Mouse (Mus musculus) layer of hippocampus, adult 2 months (tissue): Measurements from ENCODE around the gene Ryr1. TPM values are rescaled to one million over a fixed set of nuclear protein-coding genes. Genes with fewer than 3 reads are reported as not detected.
A peak's percentile ranks its signal among the peaks of the same experiment; 100 is the strongest.

Source experiments
- DNase-seq, 2 experiments: peaks; one replicate each; pipeline ENCODE4 v3.0.0; 2022; ENCODE audit warnings: low spot score in 2 of 2
- H3K27ac ChIP-seq: fragments of 200-600 bp; 2 replicates; pipeline ENCODE4 v1.8.1; 2022
- H3K4me3 ChIP-seq: fragments of 200-600 bp; 2 replicates; pipeline ENCODE4 v1.8.1; 2022; ENCODE audit warnings: mild to moderate bottlenecking
- CTCF ChIP-seq: fragments of 200-600 bp; conservative IDR thresholded peaks from 2 replicates; pipeline ENCODE4 v1.8.1; 2022; ENCODE audit warnings: antibody characterized with exemption, mild to moderate bottlenecking, moderate library complexity
- total RNA-seq, 2 experiments: library from RNA; stranded (reverse); gene quantifications; 2 replicates each; pipeline ENCODE4 v1.2.3; 2021

Gene Ryr1
- total RNA-seq, 2 experiments from 2014 or later: 19.6 to 23.3 TPM

DNA sequence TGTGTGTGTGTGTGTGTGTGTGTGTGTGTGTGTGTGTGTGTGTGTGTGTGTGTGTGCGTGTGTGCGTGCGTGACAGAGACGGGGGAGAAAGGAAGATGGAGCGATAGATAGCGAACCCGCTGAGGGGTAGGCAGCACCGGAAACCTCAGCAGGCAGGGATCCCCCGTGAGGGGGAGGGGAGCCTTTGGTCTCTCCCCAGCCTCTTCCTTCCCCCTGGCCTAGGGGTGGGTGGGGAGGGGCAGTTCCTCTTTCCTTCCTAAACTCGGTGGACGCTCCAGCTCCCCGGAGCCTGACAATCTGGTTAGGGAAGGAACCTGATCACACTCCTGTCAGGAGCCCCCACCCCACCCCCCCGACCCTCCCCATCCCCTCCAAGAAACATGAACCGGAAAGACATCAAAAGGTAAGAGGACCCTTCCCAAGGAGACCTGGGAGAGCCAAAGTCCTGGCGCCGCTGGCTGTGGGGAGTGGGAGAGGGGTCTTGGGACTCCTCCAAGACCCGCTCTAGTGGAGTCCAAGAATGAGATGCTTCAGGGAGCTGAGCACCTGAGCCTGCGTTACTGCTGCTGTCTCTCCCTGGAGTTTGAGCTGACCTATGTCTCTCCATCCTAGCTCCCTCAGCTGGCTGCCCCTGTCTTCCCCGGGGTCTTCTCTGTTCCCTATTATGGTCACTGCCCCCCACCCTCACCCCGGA lies 9.9 kb upstream of the Ryr1 start, which contains the start of gene Rasgrp4:
Gene Rasgrp4 (plus strand): TSS at position 159 of the 694 bp plus-strand sequence.
- no peak for DNase-seq
- Histone ChIP-seq H3K4me3 (no peak within 1 kb of the TSS; the same call in 1 of the 2 replicates), H3K27ac (no peak within 1 kb of the TSS)
- TF ChIP-seq CTCF: no peak

GRCm38 (mm10) chr7:29134230-29134629 lies 9.3 kb upstream of the Ryr1 start:
- no peak for TF ChIP-seq CTCF
- no peak for DNase-seq
- H3K4me3 ChIP-seq: no peak overlapping the region
- no peak overlapping the region for H3K27ac ChIP-seq

DNA sequence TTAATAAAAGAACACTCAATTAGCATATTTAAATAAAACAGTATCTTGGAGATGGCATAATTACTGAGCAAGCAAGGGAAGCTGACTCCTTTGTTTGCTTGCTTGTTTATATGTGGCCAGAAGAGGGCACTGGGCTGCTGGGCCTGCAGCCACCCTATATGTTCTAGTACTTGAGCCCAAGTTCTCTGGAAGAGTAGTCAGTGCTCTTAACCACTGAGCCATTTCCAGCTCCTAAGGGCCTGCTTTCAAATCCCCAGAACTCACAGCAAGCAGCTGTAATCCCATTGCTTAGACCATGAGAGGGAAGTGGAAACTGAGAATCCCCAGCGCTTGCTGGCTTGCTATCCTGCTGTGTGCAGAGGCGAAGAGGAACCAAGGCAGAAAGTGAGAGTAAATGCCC lies 3.7 kb upstream of the Ryr1 start:
- peak; percentile 71 for TF ChIP-seq CTCF
- DNase-seq: no peak
- Histone ChIP-seq H3K4me3 (no peak overlapping the region), H3K27ac (no peak overlapping the region)

- H3K27ac ChIP-seq: no peak overlapping the region
- no peak overlapping the region for H3K4me3 ChIP-seq
- peak in 1 of 2 experiments; percentile 53 for DNase-seq
Measured at GRCm38 (mm10) chr7:29126173-29126915, 1.4 kb upstream of the Ryr1 start.

DNA sequence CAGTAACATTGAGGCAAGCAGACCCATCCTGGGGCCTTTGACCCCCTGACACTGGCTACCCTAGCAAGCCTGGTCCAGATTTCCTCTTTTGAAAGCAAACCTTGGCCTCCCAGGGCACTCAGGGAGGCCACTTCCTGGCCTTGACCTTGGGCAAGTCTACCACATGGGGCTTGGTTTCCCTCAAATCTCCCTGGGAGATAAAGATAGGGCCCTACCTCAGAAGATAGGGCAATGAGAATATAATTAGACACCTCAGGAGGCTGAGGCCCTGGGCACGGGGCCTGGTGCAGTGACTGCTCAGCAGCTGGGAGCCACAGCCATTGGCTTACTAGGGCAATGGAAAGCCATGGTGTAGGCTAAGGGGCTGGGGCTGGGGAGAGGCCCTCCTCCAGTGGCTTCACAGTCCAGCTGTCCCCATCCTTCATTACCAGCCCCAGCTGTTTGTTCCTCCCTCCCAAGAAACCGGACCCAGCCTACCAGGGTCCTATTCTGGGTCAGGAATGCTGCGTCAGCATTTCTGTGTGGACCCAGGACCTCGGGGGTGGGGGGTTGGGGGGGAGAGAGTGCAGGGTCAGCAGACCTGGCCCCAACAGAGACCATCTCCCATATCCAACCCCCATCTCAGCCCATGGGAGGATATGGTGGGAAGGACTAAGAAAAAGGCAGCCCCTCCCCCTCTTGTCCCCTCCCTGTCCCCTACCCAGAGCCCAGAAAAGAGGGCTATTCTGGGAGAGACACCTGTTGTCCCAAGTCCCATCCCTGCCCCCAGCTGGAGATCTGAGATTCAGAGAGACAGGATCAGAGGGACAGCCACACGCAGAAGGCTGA lies 1.2 kb downstream of the Ryr1 start:
- Histone ChIP-seq H3K27ac (no peak overlapping the region), H3K4me3 (no peak overlapping the region)
- DNase-seq: no peak
- TF ChIP-seq CTCF: no peak

More at GRCm38 (mm10) chr7:29126173-29126915, 1.4 kb upstream of the Ryr1 start:
- peak; percentile 81 for TF ChIP-seq CTCF

GRCm38 (mm10) chr7:29122821-29123220 lies 2.2 kb downstream of the Ryr1 start:
- H3K4me3 ChIP-seq: no peak overlapping the region
- no peak for DNase-seq
- no peak overlapping the region for H3K27ac ChIP-seq
- no peak for TF ChIP-seq CTCF

DNA sequence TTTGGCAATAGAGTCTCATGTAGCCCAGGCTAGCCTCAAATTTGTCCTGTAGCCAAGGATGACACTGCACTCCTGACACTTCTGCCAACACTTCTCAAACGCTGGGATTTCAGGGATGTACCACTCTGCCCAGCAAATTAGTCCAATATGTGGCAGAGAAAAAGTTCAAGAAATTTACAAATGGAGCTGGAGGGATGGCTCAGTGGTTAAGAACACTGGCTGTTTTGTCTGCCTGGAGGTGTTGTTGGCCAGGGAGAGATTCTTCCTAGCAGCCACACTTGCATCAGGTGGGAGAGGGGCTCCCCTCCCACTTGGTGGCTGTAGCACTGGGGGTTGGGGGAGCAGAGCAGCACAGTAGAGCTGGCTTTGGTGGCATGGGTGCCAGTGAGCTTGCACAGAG lies 5.5 kb downstream of the Ryr1 start:
- DNase-seq: no peak
- no peak for TF ChIP-seq CTCF
- Histone ChIP-seq H3K27ac (no peak overlapping the region), H3K4me3 (no peak overlapping the region)

- Histone ChIP-seq H3K27ac (no peak overlapping the region), H3K4me3 (no peak overlapping the region)
- no peak for DNase-seq
- no peak for TF ChIP-seq CTCF
Measured at GRCm38 (mm10) chr7:29118142-29118851, 6.7 kb downstream of the Ryr1 start.

DNA sequence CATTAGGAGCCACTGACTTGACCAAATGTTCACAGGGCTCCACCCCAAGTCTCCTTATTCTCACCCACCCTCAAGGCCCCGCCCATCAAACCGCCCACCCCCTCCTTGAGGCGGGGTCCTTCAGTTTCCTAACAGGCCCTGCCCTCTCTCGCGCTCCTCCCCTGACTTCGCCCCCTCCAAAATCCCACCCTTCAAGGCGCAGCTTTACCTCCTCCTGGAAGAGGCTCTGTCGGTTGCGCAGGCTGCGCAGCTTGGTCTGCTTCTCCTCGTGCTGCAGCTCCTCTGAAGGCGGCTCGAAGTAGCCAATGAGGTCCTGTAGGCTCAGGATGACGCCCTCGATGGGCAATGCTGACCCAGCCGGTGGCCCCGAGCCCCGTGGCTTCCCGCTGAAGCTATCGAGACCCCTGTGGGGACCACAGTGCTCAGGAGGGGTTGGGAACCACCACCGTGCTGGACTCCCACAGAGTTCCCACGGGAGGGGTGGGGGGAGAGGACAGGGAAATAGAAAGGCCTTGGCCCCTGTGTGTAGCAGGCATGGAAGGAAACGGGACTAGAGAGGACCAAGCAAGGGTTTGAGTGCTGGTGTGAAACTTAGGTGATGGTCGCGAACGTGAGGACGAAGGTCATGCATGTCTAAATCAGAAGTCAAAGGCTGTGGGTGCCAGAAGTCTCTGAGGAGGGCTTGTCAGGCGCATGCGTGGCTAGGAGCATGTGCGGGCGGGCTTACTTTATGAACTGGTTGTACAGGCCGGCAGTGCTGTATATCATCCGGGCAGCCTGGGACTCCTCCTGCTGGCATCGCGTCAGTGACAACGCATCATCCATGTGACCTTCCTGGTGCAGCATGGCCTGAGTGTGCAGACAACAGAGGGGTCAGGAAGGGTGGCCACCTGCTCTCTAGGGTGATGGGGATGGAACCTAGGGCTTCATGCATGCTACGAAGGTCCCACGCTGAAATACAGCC lies 15.7 kb downstream of the Ryr1 start:
- Histone ChIP-seq H3K27ac (no peak overlapping the region), H3K4me3 (peak overlapping the region; percentile 42)
- no peak for TF ChIP-seq CTCF
- peak; percentile 26 to 34 for DNase-seq

DNA sequence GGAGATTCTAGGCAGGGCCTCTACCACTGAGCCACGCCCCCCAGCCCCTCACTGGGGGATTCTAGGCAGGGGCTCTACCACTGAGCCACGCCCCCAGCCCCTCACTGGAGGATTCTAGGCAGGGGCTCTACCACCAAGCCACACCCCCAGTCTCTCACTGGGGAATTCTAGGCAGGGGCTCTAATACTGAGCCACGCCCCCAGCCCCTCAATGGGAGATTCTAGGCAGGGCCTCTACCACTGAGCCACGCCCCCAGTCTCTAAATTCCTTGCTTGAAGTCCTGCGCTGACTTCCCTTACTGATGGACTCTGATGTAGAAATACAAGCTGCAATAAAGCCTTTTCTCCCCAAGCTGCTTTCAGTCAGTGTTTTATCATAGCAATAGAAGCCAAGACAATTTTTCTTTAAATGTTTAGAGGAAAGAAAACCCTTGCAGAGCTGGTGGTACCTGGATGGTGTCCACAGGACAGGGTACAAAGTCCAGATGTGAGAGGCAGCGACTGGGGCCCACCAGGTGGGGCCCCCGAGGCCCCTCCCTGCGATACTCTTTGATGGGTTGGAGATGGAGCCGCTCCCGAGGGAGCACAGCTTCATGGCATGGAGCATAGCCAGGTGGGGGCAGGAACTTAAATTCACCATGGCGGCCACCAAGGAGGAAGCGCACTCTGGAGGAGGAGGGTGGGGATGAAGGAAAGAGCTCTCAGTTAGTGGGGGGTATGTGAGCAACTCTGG lies 23.5 kb downstream of the Ryr1 start:
- no peak overlapping the region for H3K4me3 ChIP-seq
- DNase-seq: no peak
- no peak overlapping the region for H3K27ac ChIP-seq
- TF ChIP-seq CTCF: no peak

DNA sequence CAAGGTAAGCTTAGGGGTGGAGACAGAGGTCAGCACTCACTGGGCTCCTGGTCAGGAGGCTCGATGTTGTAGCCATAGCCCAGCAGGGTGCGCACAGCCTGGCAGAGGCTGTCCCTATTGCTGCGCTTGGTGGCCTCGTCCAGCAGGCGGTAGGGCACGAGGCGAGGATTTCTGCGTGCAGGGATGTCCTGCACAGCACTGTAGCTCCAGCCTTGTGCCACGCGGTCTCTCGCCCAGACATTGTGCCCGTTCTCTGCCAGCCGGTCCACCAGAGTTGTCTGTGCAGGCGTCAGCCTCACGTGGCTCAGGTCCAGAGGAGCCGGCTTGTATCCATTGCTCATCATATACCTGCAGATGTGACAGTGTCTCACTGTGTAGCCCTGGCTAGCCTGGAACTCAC lies 27.8 kb downstream of the Ryr1 start:
- DNase-seq: no peak
- no peak for TF ChIP-seq CTCF
- no peak overlapping the region for H3K27ac ChIP-seq
- no peak overlapping the region for H3K4me3 ChIP-seq
